Mouse (Mus musculus): ENCODE results near the gene Hlcs.

Hlcs gene

DNA sequence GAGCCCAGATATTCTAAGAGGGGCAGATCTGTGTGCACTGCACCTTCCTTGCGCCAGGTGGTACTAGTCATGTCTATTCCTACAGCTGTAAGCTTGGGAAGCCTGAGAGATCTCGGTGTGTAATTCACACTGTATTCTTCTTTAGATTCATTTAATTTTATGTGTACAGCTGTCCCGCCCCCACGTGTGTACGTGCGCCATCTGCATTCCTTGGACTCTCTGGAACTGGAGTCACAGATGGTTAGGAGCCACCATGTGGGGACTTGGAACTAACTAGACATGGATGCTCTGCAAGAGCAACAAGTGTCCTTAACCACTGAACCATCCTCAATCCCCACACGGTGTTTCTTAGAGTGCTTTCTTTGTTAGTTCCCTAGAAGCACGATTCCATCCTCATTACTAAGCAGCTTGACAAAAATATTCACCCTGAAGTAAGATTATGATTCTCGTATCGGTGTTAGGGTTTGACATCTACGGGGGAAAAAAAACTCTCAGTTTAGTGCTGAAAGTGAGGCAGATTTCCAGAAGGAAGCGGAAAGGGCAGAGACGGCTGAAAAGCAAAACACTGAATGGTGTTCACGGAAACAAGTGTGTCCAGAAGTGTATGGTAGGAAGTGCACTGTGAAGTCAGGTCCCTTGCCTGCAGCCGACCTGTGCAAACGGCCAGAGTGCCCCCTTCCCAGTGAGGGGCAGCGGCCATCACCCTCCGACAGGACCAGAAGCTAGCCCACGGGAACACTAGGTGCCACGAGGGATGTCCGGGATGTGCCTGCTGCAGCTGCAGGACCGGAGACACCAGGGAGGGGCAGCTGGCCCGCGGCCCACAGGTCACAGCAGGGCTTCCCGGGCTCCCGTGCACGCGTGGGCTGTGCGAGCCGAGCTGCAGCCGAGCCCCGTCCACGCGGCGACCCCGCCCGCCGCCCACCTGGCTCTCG lies 24.0 kb downstream of the Hlcs start:
- DNase-seq (ENCODE audit: low spot score), result peak; percentile 35

DNA sequence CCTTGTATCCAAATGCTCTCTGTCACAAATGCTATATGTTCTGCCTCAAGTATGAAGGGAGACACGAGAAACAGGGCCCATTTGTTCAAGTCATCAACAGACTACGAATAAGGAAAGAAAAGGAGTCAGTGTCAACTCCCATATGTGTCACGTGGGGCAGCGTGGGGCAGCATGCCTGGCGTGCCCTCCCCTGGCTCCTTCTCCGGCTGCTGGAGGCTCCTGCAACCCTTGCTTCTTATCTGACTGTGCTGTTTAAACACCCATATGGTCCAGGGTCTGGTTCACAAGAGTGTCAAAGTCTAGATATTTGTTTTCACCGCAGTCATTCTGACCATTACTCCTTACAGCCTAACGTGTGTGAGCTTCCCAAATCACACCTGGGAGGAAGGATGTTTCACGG lies 25.5 kb downstream of the Hlcs start:
- no peak for DNase-seq (ENCODE audit: low spot score)

DNA sequence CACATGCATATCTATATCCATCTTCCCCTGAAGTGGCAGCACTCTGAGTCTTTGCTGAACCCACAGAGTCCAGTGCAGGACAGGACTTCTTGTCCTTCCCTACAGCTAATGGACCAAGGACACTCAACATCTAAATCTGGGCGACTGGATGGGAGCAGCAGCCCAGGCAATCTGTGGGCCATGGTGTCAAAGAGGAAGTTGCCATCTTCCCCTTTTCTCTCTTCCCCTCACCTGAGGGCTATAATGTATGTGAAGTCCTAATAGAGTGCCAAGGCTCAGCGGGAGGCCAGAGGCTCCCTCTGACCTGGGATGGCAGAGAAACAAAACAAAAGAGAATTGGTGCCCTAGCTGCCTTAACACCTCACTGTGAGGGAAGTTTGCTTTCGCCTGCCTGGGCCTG lies 29.4 kb downstream of the Hlcs start:
- no peak for DNase-seq (ENCODE audit: low spot score)

- no peak for DNase-seq (ENCODE audit: low spot score)
Measured at GRCm38 (mm10) chr16:94270826-94271225, 42.5 kb downstream of the Hlcs start.

DNA sequence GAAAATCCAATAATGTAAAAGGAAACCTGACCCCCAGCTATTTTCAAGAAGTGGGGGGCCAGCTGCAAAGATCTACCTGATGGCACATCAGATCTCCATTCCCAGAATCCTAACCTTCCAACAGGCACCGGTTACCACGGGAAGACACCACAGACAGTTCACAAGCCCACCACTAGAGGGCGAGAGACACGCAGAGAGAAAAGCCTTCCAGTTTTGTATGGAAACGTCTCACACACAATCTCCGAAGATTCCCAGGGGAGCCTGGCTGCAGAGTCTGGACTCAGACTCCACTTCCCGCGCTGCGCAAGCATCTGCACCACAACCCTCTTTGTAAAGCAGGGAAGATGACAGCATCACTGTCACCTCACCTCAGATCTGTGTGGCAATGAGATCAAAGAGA lies 43.7 kb downstream of the Hlcs start:
- peak; percentile 87 for DNase-seq (ENCODE audit: low spot score)

GRCm38 (mm10) chr16:94268205-94268604 lies 45.2 kb downstream of the Hlcs start:
- DNase-seq (ENCODE audit: low spot score), result no peak

- DNase-seq (ENCODE audit: low spot score), result no peak
Measured at GRCm38 (mm10) chr16:94264611-94265010, 48.8 kb downstream of the Hlcs start.

DNA sequence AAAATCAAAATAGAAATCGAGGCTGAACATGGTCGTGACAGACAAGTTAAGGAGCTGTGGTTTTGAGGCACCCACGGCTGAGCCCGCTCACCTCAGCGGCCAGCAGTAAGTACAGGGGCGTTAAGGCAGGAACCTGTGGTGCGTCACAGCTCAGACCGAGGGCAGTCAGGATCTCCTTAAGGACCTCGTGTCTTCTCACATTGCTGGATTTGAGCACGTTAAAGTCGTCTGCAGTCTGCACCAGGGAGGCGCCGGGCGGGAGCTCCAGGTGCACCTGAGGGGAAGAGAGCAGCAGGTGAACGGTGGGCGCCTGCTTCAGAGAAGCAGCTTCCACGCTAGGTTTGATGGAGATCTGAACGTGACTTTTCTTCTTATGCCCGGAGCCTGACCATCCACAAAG lies 50.9 kb downstream of the Hlcs start:
- DNase-seq (ENCODE audit: low spot score), result no peak

GRCm38 (mm10) chr16:94260938-94261630 lies 52.3 kb downstream of the Hlcs start:
- DNase-seq (ENCODE audit: low spot score), result no peak

GRCm38 (mm10) chr16:94258366-94259310 lies 54.7 kb downstream of the Hlcs start:
- DNase-seq (ENCODE audit: low spot score), result peak; percentile 73

- no peak for DNase-seq (ENCODE audit: low spot score)
Measured at GRCm38 (mm10) chr16:94255592-94255991, 57.8 kb downstream of the Hlcs start.

DNA sequence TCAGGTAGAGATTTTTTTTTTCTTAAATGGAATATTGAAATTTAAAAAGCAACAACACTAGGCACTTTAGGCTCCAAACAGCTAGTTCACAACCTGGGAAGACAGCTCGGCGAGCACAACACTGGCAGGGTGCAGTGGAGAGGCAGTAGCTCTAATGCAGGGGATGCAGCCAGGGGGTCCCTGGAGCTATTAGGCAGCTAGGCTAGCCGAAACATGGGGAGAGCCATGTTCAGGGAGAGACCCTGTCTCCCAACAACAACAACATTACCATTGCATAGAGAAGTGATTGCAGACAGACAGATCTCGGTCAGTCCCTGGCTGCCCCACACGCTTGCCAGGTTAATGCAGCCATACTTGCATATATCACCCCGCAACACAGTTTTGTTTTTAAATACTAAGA lies 58.3 kb downstream of the Hlcs start:
- no peak for DNase-seq (ENCODE audit: low spot score)

DNA sequence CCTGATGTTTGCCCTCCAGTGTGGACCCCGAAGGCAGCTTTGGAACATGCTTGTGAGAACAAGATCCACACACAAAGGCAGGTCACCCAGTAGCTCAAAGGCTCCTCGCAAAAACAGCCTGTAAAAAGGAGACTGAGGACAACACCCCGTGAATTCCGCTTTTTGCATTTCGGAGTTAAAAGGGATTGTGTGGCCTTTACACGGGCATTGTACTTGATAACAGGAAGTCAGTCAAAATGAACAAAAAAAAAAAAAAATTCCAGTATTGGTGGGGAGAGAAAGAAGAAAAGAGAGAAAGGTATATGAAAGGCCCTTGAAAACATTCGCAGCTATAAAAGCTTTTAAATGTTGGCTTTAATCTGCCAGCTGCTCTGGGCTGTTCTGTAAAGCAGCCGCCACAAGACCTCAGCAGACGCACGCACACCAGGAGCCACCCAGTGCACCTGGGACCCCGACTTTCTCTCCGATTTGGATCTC lies 58.9 kb downstream of the Hlcs start:
- no peak for DNase-seq (ENCODE audit: low spot score)

DNA sequence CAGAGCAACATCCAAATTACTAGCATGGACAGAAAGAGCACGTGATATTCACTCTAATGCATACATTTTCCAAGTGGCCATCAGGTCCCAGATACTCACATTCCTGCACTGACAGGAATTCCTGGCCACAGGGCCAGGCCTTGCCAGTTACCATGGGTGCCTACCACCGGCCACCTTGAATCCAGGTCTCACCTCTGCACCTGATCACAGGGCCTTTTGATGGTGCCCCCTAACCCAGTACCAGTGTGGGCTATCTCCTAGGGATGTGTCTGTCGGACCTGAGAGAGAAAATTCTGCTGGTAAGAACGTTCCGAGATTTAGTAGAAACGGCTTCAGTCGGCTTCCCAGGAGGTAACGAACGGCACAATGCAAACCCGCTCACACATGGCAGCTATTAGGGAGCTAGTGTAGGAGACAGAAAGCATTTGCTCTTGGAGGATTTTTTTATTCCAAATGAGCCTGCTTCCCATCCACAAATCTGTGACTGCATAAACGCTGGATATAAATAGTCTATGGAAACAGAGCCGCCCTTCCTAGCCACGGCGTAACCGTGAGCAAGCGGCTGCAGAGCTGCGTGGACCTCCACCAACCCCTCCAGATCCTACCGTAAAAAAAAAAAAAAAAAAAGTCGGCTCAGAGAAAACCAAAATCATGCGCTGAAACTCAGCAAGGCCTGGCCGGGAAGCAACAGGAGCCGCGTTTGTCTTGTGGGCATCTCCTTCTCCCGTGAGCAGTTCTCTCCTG lies 59.5 kb downstream of the Hlcs start:
- DNase-seq (ENCODE audit: low spot score), result no peak

DNA sequence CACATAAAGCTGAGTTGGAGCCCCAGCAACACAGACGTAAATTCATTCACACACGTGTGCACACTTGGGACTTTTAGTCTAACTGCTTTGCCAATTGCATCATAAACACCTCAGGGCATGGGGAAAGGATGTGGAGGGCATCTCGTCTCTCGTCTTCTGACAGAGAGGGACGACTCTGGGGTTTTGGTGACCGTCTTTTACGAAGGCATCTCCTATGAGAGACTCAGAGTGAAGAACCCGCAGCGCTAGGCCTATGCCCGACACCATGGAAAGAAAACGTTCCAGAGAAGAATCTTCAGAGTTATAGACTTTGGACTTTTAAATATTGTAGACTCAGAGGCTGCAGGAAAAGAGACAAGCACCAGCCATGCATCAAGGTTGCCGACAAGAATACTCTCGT lies 61.6 kb downstream of the Hlcs start:
- DNase-seq (ENCODE audit: low spot score), result no peak

- DNase-seq (ENCODE audit: low spot score), result no peak
Measured at GRCm38 (mm10) chr16:94250640-94251349, 62.6 kb downstream of the Hlcs start.

DNA sequence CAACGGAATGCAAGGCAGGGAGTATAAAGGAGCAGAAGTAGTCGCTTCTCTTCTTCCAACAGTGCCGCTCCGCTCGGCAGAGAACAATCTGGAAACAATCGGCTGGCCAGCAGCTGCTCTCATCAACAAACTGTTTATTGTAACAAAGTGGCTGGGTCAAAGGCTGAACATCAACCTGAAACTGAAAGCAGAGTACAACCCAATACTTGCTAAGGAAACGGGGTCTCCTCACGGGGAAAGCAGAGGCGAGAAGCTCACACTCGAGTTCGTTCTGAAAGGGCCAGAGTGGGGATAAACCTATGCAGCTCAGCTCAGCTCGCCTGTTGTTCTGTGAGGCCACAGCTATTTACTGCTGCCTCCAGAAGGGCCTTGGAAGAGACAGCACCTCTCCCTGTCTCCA lies 63.2 kb downstream of the Hlcs start:
- DNase-seq (ENCODE audit: low spot score), result no peak

DNA sequence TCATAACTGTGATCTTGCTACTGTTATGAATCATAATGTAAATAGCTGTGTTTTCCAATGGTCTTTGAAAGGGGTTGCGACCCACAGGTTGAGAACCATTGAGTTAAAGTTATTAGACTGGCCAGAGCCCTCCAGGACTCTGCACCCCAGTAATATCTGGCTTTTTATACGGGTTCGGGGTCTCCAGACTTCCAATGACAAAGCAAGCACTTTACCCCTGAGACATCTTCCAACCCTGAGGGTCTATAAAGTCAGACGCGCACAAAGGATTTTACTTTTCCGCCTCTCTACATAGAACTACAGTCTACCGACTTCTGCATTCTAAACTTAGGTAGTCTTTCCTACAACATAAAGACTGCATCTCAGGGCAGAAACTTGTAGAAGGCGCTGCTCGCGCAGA lies 63.7 kb downstream of the Hlcs start:
- DNase-seq (ENCODE audit: low spot score), result no peak

DNA sequence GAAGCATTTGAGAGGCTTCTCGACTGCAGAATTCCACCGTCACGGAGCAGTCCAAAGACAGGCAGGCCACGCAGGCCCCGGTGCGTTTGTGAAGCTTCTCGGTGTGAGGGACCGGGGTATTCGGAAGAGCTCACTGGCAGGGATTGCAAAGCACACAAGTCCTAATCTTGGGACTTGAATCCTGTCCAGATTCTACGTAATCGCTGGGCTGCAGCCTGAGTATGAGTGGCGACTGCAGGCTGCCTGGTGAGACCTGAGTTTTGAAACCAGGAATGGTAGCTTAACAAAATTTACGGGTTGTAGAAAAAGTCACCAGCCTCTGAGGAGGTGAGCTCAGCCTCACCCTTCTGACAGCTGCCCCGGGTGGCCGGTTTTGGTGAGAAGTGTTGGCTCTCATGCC lies 64.7 kb downstream of the Hlcs start:
- DNase-seq (ENCODE audit: low spot score), result no peak

DNA sequence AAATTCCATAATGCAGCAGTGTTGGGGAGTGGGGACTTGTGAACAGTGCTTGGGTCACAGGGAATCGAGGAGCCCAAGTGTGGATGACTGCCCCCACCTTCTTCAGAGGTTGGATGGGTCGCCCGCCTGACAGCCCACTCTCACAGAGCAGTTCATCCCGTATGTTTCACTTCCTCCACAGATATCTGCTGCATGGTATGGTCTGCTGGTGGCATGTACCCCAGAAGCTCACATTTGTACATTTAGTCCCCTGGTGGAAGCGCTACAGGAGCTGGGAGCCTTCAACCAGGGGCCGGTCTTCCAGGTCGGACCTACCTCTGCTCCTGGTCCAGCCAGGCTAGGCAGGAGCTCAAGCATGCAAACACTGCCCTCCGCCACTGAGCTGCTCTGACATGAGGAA lies 66.4 kb downstream of the Hlcs start:
- no peak for DNase-seq (ENCODE audit: low spot score)

Data from urinary bladder, postnatal 25 days (tissue).